Mouse (Mus musculus) right cerebral cortex, postnatal 10 days (tissue): ENCODE data around the gene Gngt2.
A peak's percentile ranks its signal among the peaks of the same experiment; 100 is the strongest.

ENCODE experiments used
- DNase-seq, 2 experiments: peaks; one replicate each; pipeline ENCODE4 v3.0.0; 2021; ENCODE audit warnings: low spot score in 2 of 2

The Gngt2 gene

GRCm38 (mm10) chr11:95837059-95837458 is at the start of gene Gngt2:
Gene Gngt2 (plus strand): TSS chr11:95837216.
- DNase-seq, result peak; percentile 72 to 73

DNA sequence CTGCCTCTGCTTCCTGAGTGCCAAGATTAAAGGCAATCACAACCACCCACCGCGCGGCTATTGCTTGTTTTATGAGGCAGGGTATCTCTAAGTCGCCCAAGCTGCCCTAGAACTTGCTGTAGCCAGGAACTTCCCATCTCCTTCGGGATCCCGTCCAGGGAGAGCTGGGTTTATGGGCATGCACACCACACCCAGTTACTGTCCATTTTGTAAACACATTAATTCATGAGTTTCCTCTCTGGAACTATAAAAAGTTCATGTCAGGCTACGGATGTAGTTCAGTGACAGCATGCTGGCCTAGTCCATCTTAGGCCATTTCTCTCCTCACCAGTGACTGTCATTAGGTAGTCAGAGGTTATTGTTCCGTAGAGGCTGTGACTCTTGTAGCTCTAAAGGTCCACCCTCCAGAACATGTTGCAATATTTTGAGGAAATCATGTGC is 47.5 kb upstream of the Gngt2 start:
- DNase-seq, result no peak

DNA sequence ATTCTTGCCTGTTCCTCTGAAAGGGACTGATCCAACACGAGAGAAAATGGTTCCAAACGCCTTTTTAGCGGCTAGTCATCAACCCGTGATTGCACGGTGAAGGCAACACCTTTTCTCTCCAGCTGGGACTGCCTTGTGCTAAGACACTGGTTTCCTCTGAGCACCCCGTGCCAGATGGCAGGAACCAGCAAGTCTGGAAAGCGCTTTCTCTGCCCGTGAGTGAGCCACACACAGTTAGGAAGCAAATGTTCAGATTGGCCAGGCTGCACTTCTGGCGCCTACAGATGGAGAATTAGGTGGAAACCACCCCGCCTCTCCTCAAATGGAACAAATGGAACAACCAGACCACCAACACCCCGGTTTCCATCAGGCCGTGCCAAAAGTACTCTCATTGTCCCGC is 45.2 kb upstream of the Gngt2 start:
- peak; percentile 66 to 80 for DNase-seq

DNA sequence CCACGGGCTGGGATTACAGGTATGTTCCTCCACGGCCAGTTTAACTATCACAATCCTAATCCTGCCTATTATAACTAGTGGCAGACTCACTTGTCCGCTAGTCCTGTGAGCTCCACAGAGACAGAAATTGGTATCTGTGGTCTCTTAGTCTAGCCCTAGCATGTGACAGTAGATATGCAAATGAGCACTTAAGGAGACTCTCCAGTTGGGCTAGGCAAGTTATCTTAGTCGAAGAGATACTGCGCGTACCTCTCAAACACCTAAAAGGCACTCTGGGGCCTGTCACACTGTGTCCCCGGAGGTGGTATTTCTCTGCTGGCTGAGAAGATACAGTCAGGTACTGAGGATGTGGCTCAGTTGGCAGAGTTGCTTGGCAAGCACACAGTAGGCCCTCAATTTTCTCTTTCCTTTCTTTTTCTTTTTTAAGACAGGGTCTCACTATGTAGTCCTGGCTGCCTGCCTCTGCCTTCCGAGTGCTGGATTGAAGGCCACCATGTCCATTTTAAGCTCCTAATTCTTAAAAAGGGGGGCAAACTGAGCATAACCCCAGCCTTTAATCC is 44.0 kb upstream of the Gngt2 start:
- no peak for DNase-seq

DNA sequence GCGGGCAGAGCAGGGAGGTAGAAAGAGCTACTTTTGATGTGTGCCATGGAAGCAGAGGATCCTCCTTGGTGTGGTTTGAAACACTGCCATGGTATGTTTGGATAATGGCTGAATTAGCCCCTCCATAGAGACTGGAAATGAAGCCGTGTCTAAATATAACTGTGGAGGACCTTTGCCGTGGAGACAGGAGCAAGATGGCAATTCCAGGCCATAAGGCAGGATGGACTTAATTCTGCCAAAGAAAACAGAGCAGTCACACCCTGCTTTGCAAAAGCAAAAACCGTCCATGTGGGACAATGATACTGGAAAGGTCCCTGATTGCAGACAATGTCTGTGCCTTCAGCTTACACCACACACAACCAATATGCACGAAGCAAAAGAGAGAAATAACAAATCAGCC is 42.8 kb upstream of the Gngt2 start:
- no peak for DNase-seq

- DNase-seq, result no peak
Measured at GRCm38 (mm10) chr11:95795582-95795981, 41.4 kb upstream of the Gngt2 start.

- DNase-seq, result no peak
Measured at GRCm38 (mm10) chr11:95805010-95805409, 32.0 kb upstream of the Gngt2 start.

- no peak for DNase-seq
Measured at GRCm38 (mm10) chr11:95805527-95805926, 31.5 kb upstream of the Gngt2 start.

GRCm38 (mm10) chr11:95807884-95808283 is 29.1 kb upstream of the Gngt2 start:
- DNase-seq, result no peak

GRCm38 (mm10) chr11:95808448-95809011 is 28.5 kb upstream of the Gngt2 start:
- no peak for DNase-seq

DNA sequence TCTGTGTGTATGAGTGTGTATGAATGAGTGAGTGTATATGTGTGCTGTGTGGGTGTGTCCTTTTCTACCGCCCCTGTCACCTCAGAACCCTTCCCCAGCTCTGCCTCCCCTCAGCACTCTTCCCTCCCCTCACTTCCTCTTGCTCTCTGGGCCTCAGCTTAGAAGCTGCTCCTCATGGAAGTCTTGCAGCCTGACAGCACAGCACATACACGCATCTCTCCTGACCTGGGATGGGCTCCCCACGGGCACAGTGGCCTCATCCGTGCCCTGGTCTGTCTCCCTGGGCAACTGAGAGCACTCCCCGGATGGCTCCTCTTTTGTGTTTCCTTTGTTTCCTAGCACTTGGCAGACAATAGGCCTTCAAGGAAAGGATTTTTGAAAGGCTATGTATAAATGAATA is 27.4 kb upstream of the Gngt2 start:
- no peak for DNase-seq

DNA sequence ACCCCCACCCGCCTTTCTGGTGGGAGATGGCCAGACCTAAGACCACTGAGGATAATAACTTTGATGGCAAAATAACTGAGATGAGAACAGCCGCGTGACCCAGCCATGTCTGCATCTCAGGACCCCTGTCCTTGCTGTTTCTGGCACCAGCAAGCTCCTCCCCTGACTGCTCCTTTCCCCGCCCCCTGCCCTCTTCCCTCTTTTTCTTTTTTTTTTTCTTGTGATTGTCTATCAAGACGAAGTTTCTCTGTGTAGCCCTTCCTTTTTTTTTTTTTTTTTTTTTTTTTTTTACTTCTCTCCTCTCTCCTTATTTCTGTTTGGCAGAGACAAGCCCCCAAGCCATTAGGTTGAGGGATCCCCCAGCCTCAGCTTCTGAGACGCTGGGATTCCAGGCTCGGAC is 26.2 kb upstream of the Gngt2 start:
- no peak for DNase-seq

DNA sequence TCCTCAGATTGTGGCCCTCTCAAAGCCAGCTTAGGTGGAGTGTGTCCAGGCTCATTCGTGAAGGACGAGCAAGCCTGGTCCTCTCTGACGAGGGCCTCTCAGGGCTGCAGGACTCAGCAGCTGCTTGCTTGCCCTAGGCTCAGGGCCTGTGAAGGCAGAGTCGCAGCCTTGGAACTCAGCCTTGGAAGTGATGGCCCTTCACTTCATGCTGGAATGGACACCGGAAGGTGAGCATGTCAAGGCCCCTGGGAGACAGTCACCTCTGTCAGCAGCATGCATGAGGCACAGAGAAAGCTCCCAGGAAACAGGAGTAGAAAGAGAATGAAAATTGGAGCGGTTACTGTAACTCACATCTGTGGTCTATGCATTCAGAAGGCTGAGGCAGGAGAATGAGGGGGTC is 25.3 kb upstream of the Gngt2 start:
- DNase-seq, result no peak

GRCm38 (mm10) chr11:95812224-95812623 is 24.8 kb upstream of the Gngt2 start:
- no peak for DNase-seq

GRCm38 (mm10) chr11:95814101-95814500 is 22.9 kb upstream of the Gngt2 start:
- DNase-seq, result no peak

GRCm38 (mm10) chr11:95814857-95815256 is 22.2 kb upstream of the Gngt2 start:
- no peak for DNase-seq

DNA sequence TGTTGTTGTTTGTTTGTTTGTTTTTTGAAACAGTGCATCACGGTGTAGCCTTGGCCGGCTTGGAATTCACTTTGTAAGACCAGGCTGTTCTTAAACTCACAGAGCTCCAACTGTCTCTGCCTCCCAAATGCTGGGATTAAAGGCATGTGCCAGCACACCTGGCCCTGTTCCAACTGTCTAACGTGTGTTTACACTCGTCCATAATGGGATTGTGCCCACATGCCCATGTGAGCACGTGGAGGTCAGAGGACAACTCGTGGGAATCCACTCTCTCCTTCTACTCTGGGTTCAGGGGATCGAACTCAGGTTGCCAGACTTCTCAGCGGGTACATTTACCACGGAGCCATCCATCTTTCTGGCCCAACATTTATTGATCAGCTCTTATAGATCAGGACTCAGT is 21.6 kb upstream of the Gngt2 start:
- no peak for DNase-seq

DNA sequence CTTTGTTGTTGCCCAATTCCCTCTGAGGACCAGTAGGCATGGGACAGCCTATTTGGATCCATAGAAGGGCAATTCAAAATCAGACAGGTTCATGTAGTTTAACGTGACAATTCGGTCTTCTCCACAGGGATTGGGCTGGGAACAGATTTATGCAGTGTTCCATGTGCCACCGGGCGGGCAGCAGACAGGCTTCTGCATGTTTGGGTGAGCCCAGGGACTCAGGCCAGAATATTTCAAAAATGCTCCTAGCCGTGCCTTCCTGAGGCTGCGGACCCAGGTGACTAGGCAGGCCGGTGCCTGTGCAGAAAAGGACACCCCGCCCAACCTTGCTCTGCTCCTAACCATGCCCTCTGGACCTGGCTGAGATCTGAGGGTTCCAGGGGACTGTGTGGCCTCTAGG is 17.9 kb upstream of the Gngt2 start:
- DNase-seq, result no peak

- DNase-seq, result no peak
Measured at GRCm38 (mm10) chr11:95821511-95821910, 15.5 kb upstream of the Gngt2 start.

- no peak for DNase-seq
Measured at GRCm38 (mm10) chr11:95822437-95822836, 14.6 kb upstream of the Gngt2 start.

DNA sequence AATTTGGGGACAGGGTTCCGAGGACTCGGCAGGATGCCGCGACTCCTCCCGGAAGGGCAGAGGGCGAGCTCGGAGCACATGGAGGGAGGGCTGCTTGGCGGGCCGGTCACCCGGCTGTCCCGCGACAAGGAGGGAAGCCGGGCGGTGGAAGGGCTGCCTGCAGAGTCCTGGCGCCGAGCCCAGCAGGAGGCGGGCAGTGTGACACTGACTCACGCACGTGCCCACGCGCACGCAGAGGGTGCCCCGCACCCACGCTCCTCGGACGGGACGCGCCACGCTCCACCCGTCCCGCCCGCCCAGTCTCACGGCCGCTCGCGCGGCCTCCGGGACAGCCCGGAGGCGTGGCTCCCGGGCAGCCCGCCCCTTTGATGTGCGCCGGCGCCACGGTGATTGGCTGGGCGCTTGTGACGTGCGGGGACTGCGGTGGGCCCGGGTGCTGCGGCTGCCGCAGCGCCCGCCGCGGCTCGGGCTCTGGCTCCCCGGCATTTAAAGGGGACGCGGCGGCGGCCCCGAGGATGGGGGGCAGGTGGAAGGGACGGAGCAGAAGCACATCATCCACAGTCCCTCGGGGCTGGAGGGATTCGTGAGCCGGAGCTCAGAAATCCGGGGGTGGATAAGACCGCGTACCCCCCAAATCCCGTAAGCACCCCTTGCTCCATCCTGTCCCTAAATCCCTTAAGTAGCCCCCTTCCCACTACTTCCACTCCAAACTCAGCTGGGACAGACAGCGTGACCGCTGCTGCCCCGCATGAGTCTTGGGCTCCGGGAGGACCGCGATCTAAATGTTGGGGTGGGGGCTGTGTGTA is 12.7 kb upstream of the Gngt2 start, which contains the start of gene Phospho1:
Gene Phospho1, plus strand, starts transcription at position 429 of the 806 bp plus-strand sequence.
- peak; percentile 94 for DNase-seq

GRCm38 (mm10) chr11:95824877-95825243 is 12.2 kb upstream of the Gngt2 start:
- peak; percentile 60 to 72 for DNase-seq

GRCm38 (mm10) chr11:95825625-95826024 is 11.4 kb upstream of the Gngt2 start:
- DNase-seq, result no peak
